Mouse (Mus musculus) MN1 (cell line): ENCODE measurements around the gene Erbin.

ENCODE experiments used
- DNase-seq: peaks from one replicate; pipeline ENCODE4 v3.0.0-alpha.2; 2016; ENCODE audit warnings: low spot score

The Erbin gene

GRCm38 (mm10) chr13:103807464-103807863, 112.8 kb downstream of the Erbin start:
- no peak for DNase-seq

GRCm38 (mm10) chr13:103806210-103806851, 114.0 kb downstream of the Erbin start:
- DNase-seq = no peak

- DNase-seq = no peak
These were observed 116.6 kb downstream of the Erbin start for GRCm38 (mm10) chr13:103803721-103804120.

- DNase-seq = no peak
These were observed 119.3 kb downstream of the Erbin start for GRCm38 (mm10) chr13:103801021-103801420.

GRCm38 (mm10) chr13:103794688-103795543, 125.4 kb downstream of the Erbin start:
- no peak for DNase-seq

- peak; percentile 50 for DNase-seq
These were observed 140.3 kb downstream of the Erbin start for GRCm38 (mm10) chr13:103779922-103780585.

- DNase-seq = no peak
These were observed 143.2 kb downstream of the Erbin start for GRCm38 (mm10) chr13:103777126-103777525.

- DNase-seq = peak; percentile 95
These were observed 146.1 kb downstream of the Erbin start, which contains the start of gene Srek1 for GRCm38 (mm10) chr13:103774119-103774757. Gene Srek1 (minus strand): TSS chr13:103774608.

GRCm38 (mm10) chr13:103773407-103774118, 146.8 kb downstream of the Erbin start:
- peak; percentile 90 for DNase-seq

- DNase-seq = peak; percentile 61
These were observed 147.4 kb downstream of the Erbin start for GRCm38 (mm10) chr13:103772917-103773316.

- DNase-seq = no peak
These were observed 149.5 kb downstream of the Erbin start for GRCm38 (mm10) chr13:103770821-103771220.
